Mouse (Mus musculus): ENCODE measurements around the gene Asb13. TPM values are rescaled to one million over a fixed set of nuclear protein-coding genes. Genes with fewer than 3 reads are reported as not detected.

Asb13 gene
- 46.9 TPM for polyA plus RNA-seq (2014; fragmentation: Illumina TruSeq; extraction: RNeasy Lipid Tissue Mini Kit (QIAGEN cat#74804); ENCODE audit: low read depth, low replicate concordance)

GRCm38 (mm10) chr13:3633895-3634811, at the start of gene Asb13:
Gene Asb13, plus strand, starts transcription at chr13:3634032.

GRCm38 (mm10) chr13:3610795-3611438, 22.9 kb upstream of the Asb13 start, which contains the start of gene Fam208b:
Gene Fam208b, minus strand, starts transcription at chr13:3611108.

Other genes starting within 250 kb of the Asb13 start
- gene Gdi2, start 96.0 kb upstream of the Asb13 start, polyA plus RNA-seq (2014; fragmentation: Illumina TruSeq; extraction: RNeasy Lipid Tissue Mini Kit (QIAGEN cat#74804); ENCODE audit: low read depth, low replicate concordance): 1,208 TPM
- 41.9 TPM for gene Fam208b, start 22.9 kb upstream of the Asb13 start, polyA plus RNA-seq (2014; fragmentation: Illumina TruSeq; extraction: RNeasy Lipid Tissue Mini Kit (QIAGEN cat#74804); ENCODE audit: low read depth, low replicate concordance)
- 1.3 TPM for gene Calml3, start 170.3 kb downstream of the Asb13 start, polyA plus RNA-seq (2014; fragmentation: Illumina TruSeq; extraction: RNeasy Lipid Tissue Mini Kit (QIAGEN cat#74804); ENCODE audit: low read depth, low replicate concordance)
- gene Calm4, start 203.7 kb downstream of the Asb13 start, polyA plus RNA-seq (2014; fragmentation: Illumina TruSeq; extraction: RNeasy Lipid Tissue Mini Kit (QIAGEN cat#74804); ENCODE audit: low read depth, low replicate concordance): not detected
- gene Calm5, start 220.1 kb downstream of the Asb13 start, polyA plus RNA-seq (2014; fragmentation: Illumina TruSeq; extraction: RNeasy Lipid Tissue Mini Kit (QIAGEN cat#74804); ENCODE audit: low read depth, low replicate concordance): not detected